Mouse (Mus musculus): ENCODE data around the gene Eda.

- TF ChIP-seq CTCF (IDR thresholded peaks at IDR 0.05; ENCODE audit: insufficient read depth, low read length): no peak
- no peak for TF ChIP-seq POLR2A (IDR thresholded peaks at IDR 0.05; ENCODE audit: borderline replicate concordance, extremely low read depth, low read depth, low read length)
These were observed 418.9 kb downstream of the Eda start for GRCm38 (mm10) chrX:100394223-100394861.

Measured in lung, adult 2 months (tissue).